Mouse (Mus musculus): ENCODE results near the gene Limch1.

DNA sequence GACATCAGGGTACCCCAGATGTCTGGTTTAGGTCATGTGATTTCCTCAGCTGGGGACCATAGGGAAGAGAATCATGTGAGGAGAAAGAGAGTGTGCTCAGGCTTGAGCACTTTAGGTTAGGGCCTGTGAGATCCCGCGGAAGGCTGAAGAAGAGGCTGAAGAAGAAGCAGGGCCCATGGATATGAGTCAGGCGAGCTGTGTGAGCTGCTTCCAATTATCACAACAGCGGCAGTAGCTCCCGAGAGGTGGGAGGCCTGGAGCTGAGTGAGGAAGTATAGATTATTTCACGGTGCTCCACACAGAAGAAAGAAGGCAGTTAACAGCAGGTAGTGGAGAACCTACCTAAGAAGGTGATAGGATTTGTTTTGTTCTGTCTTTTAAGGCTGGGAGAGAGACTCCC lies 18.5 kb downstream of the Limch1 start:
- TF ChIP-seq POLR2A (IDR thresholded peaks at IDR 0.05; ENCODE audit: control insufficient read depth, low read depth, low read length) = no peak
- TF ChIP-seq CTCF (IDR thresholded peaks at IDR 0.05; ENCODE audit: control insufficient read depth, insufficient read depth, insufficient replicate concordance, low read depth, low read length) = no peak
